Mouse (Mus musculus) neural tube, embryonic 11.5 days (tissue): ENCODE results near the gene Slc39a1. TPM values are rescaled to one million over a fixed set of nuclear protein-coding genes. Genes with fewer than 3 reads are reported as not detected.

Source experiments
- ATAC-seq: fragments of 200-750 bp; cut with Nextera tagmentation; 2 replicates; pipeline ENCODE4 v1.8.0; 2017; ENCODE audit warnings: moderate number of reproducible peaks, mild to moderate bottlenecking, moderate TSS enrichment, moderate library complexity; ENCODE audit not compliant: insufficient read depth, low FRiP score, low TSS enrichment
- DNase-seq: peaks from one replicate; pipeline ENCODE4 v3.0.0-alpha.2; 2015; ENCODE audit warnings: low spot score
- H3K27ac ChIP-seq: fragments of 300-500 bp; sonication (generic); 2 replicates; pipeline ENCODE4 v1.5.1; 2014; ENCODE audit warnings: low read depth, mild to moderate bottlenecking, low read length
- H3K27me3 ChIP-seq: fragments of 300-500 bp; sonication (generic); 2 replicates; pipeline ENCODE4 v1.6.1; 2014; ENCODE audit warnings: mild to moderate bottlenecking, low read length, mixed read lengths; ENCODE audit not compliant: control insufficient read depth, insufficient read depth
- H3K36me3 ChIP-seq: fragments of 300-500 bp; sonication (generic); 2 replicates; pipeline ENCODE4 v1.6.1; 2014; ENCODE audit warnings: mild to moderate bottlenecking, low read length, moderate library complexity, mixed read lengths; ENCODE audit not compliant: control insufficient read depth, insufficient read depth
- H3K4me1 ChIP-seq: fragments of 300-500 bp; sonication (generic); 2 replicates; pipeline ENCODE4 v1.6.1; 2014; ENCODE audit warnings: low read length, mixed read lengths; ENCODE audit not compliant: control insufficient read depth, insufficient read depth
- H3K4me2 ChIP-seq: fragments of 300-500 bp; sonication (generic); 2 replicates; pipeline ENCODE4 v1.6.1; 2014; ENCODE audit warnings: low read depth, mild to moderate bottlenecking, moderate library complexity
- H3K4me3 ChIP-seq: fragments of 300-500 bp; sonication (generic); 2 replicates; pipeline ENCODE4 v1.5.1; 2014; ENCODE audit warnings: low read depth, low read length
- H3K9ac ChIP-seq: fragments of 300-500 bp; sonication (generic); 2 replicates; pipeline ENCODE4 v1.6.1; 2014; ENCODE audit warnings: mild to moderate bottlenecking, low read length
- H3K9me3 ChIP-seq: fragments of 300-500 bp; sonication (generic); 2 replicates; pipeline ENCODE4 v1.6.1; 2016; ENCODE audit warnings: low read length; ENCODE audit not compliant: control insufficient read depth
- WGBS: fragments of 180-500 bp; shearing (Covaris S2); extraction: QIAGEN DNeasy Blood & Tissue Kit; methylation state at CpG from one replicate; pipeline ENCODE4 v1.1.7; 2014; 5-methylcytosine and 5-hydroxymethylcytosine counted together
- polyA plus RNA-seq: library from polyadenylated mRNA; unstranded; fragments of >200 nt; fragmentation: Nextera tagmentation; extraction: Ambion mirVana; gene quantifications from 2 replicates; pipeline ENCODE4 v1.2.1, GENCODE M21; 2014

Gene Slc39a1
- polyA plus RNA-seq, 1 experiment from 2014 or later: 50.6 TPM

DNA sequence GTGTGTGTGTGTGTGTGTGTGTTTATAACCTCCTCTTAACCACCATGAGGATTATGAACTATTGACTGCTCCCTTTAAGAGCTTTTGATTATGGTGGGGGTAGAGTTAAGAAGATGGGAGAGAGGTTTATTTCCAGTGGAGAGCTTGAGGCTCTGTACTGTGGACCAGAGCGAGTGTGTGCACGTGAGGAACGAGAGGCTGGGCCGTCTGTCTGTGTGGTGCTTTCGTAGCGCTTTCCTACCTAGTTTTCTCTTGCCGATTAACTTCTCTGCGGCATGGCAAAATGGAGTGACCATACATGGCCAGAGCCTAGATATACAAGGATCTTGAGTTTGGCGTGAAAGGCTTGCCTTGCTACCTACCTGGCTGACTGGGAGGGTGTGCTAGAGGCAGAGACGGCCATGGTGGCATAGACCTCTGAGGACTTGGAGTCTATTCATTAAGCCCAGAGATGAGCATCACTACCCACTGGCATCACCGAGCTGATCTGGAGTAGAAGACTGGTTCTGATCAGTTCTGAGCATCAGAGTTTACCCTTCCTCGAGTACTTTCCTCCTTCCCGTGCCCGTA is 7.9 kb downstream of the Slc39a1 start:
- Histone ChIP-seq H3K4me1 (peaks cover 6% of the 10 kb centered on the region), H3K9me3 (no peaks in the 10 kb centered on the region), H3K4me2 (no peak overlapping the region), H3K36me3 (peaks cover 11% of the 10 kb centered on the region), H3K9ac (no peak overlapping the region), H3K4me3 (no peak overlapping the region), H3K27me3 (no peaks in the 10 kb centered on the region), H3K27ac (no peak overlapping the region)
- ATAC-seq (no peak), DNase-seq (no peak)
- WGBS: 92% methylated on average over 14 of the region's 14 CpGs

DNA sequence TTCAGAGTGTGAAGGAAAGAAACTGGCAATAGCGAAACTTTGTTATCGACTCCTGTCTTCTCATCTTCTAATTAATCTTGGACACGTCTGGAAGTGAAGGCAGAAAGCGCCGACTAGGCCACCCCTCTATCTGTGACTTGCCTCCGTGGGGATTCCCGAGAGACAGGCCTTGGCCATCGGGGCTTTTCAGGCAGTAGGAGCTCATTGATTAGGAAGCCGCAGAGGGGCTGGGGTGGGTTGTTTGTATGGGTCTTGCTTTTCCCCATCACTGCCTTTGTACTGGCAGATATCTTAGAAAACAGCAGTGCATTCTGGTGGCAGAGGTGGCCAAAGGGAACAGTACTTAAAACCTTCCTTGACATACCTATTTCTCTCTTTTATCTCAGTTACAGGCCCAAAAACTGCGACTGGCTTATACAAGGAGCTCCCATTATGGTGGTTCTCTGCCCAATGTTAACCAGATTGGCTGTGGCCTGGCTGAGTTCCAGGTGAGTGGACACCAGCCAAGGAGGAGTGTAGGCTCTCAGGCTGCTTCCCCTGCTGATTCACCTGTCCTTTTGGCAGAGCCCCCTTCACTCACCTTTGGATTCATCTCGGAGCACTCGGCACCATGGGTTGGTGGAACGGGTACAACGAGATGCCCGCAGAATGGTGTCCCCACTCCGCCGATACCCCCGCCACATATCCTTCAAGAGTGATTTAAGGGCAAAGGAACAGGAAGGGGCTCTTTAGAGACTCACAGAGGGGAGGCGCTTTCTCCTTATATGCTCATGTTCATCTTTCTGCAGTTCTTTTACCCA is 9.0 kb downstream of the Slc39a1 start:
- 94% methylated on average over 19 of the region's 19 CpGs for WGBS
- Histone ChIP-seq H3K4me2 (no peak overlapping the region), H3K27ac (no peak overlapping the region), H3K27me3 (no peaks in the 10 kb centered on the region), H3K4me3 (no peak overlapping the region), H3K9me3 (no peaks in the 10 kb centered on the region), H3K36me3 (peaks cover 11% of the 10 kb centered on the region; the same call in 1 of the 2 replicates), H3K9ac (no peak overlapping the region), H3K4me1 (peaks cover 6% of the 10 kb centered on the region)
- DNase-seq: no peak
- no peak for ATAC-seq

DNA sequence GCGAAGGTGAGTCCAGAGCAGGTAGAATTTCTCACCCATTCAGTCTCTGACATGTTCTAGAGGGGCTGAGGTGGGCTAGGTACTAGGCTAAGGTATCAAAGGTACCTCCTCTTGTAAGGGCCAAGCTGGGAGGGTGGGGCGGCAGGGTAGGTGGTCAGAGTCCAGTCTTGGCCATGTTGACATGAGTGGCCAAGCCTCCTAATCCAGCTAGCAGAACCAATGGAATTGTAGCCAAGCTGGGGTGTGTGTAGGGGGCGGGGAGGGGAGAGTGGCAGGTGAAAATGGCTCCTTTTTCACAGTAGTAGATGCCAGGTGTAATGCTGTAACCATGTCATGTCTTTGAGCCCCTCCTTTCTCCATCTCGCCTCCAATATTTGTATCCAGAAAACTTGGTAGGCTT is 10.5 kb downstream of the Slc39a1 start:
- Histone ChIP-seq H3K27ac (no peak overlapping the region), H3K4me3 (no peak overlapping the region), H3K9ac (no peak overlapping the region), H3K36me3 (peaks cover 18% of the 10 kb centered on the region), H3K9me3 (no peaks in the 10 kb centered on the region), H3K4me2 (no peak overlapping the region), H3K27me3 (no peaks in the 10 kb centered on the region), H3K4me1 (peaks cover 6% of the 10 kb centered on the region)
- DNase-seq (no peak), ATAC-seq (no peak)
- WGBS: 90% methylated on average over 4 of the region's 4 CpGs

DNA sequence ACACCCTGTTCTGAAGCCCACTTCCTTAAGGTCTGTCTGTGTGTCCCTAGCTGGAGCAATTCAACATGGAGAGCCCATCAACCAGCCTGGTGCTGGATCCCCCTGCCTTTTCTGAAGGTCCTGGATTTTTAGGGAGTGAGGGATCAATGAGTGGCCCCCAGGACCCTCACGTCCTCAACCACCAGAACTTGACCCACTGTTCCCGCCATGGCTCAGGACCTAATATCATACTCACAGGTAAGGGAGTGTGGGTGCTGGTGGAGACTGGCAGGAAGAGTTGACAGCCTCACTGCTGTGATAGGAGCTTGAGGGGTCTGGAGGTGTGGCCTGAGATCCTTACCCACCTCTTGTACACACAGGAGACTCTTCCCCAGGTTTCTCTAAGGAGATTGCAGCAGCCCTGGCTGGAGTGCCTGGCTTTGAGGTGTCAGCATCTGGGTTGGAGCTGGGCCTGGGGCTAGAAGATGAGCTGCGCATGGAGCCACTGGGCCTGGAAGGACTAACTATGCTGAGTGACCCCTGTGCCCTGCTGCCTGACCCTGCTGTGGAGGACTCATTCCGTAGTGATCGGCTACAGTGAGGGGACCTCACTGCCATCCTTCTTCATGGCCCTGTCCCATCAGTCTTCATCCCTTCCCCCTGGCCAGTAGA is 15.3 kb downstream of the Slc39a1 start:
- peaks cover 21% of the 10 kb centered on the region for H3K36me3 ChIP-seq

DNA sequence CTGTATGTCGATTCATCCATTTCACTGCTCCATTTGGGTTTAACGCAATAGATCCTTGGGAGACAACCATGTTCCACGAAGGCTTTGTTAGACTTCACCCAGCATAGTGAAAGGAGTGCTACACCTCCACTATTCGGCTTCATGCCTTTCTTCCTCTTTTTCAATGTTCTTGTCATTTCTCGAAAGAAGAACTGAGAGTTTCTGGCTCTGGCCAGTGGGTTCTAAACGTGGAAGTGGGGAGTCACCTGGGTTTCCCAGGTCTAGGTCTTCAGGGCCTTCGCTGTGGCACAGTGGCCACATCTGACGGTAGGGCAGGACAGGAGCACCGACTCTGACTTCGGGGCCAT is 16.7 kb downstream of the Slc39a1 start:
- ATAC-seq: no peak
- H3K4me3 ChIP-seq: peak overlapping the region; percentile 87
- peak overlapping the region; percentile 10; the same call in 1 of the 2 replicates for H3K9ac ChIP-seq
- no peaks in the 10 kb centered on the region for H3K9me3 ChIP-seq
- H3K27me3 ChIP-seq: no peaks in the 10 kb centered on the region
- H3K4me1 ChIP-seq: peaks cover 7% of the 10 kb centered on the region
- WGBS: 38% methylated on average over 10 of the region's 10 CpGs
- H3K27ac ChIP-seq: peak overlapping the region; percentile 92; the same call in 1 of the 2 replicates
- peaks cover 15% of the 10 kb centered on the region for H3K36me3 ChIP-seq
- DNase-seq: no peak
- peak overlapping the region; percentile 89; the same call in 1 of the 2 replicates for H3K4me2 ChIP-seq

More for the DNA sequence above, 15.3 kb downstream of the Slc39a1 start:
- no peaks in the 10 kb centered on the region for H3K9me3 ChIP-seq
- H3K9ac ChIP-seq: no peak overlapping the region
- ATAC-seq (no peak), DNase-seq (no peak)
- no peak overlapping the region for H3K4me2 ChIP-seq
- no peak overlapping the region for H3K27ac ChIP-seq
- no peak overlapping the region for H3K4me3 ChIP-seq
- peaks cover 7% of the 10 kb centered on the region for H3K4me1 ChIP-seq
- H3K27me3 ChIP-seq: no peaks in the 10 kb centered on the region
- WGBS: 90% methylated on average over 5 of the region's 5 CpGs

DNA sequence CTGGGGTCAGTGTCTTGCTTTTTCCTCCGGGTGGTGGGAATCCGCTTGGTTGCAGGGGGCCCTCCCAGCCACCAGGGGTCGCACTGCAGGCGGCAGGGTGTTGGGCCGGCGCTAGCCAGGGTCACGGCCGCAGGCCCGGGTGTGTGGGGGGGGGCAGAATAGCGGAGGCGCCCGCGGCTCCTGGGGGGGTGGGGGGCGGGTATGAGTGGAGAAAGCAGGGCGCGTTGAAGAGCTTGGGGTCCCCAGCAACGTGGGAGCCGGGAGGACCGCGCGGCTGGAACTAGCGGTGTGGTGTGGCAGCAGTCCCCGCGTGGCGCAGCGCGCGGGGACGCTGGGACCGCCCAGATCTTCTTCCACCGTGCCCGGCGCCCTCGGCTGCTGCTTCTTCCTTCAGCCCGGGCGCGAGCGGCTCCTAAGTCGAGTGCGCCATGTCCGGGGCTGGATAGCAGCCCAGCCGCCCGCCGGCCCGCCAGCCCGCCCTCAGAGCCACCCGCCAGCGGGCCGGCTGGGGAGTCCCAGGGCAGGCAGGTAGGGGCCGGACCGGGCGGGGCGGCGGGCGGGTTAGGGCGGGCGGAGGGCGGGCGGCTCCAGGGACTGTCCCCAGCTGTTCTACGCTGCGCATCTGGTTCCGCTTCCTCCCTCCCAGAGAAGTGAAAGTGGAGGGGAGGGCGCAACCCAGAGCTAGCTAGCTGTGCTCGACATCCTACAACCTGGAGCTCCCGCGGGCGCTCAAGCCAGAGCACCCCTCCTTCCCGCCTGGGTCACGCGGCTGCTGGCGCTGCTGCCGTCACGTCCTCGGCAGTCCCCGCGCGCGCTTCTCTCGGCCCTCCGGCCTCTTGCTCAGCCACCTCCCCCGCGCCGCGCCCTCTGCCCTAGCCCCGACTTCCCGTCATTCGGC is 17.3 kb downstream of the Slc39a1 start, which contains the start of gene Dennd4b:
TSS of gene Dennd4b (plus strand) at position 152 of the 898 bp plus-strand sequence.
- Histone ChIP-seq H3K9me3 (no peaks in the 10 kb centered on the region), H3K4me3 (peak within 1 kb of the TSS; percentile 87), H3K4me1 (peaks cover 7% of the 10 kb centered on the region), H3K9ac (peak within 1 kb of the TSS; percentile 95), H3K4me2 (peak within 1 kb of the TSS; percentile 89), H3K27ac (peak within 1 kb of the TSS; percentile 92), H3K27me3 (no peaks in the 10 kb centered on the region), H3K36me3 (peaks cover 13% of the 10 kb centered on the region)
- ATAC-seq (peak; percentile 81), DNase-seq (peak; percentile 87)
- WGBS: under 1% methylated on average over 43 of the region's 87 CpGs

DNA sequence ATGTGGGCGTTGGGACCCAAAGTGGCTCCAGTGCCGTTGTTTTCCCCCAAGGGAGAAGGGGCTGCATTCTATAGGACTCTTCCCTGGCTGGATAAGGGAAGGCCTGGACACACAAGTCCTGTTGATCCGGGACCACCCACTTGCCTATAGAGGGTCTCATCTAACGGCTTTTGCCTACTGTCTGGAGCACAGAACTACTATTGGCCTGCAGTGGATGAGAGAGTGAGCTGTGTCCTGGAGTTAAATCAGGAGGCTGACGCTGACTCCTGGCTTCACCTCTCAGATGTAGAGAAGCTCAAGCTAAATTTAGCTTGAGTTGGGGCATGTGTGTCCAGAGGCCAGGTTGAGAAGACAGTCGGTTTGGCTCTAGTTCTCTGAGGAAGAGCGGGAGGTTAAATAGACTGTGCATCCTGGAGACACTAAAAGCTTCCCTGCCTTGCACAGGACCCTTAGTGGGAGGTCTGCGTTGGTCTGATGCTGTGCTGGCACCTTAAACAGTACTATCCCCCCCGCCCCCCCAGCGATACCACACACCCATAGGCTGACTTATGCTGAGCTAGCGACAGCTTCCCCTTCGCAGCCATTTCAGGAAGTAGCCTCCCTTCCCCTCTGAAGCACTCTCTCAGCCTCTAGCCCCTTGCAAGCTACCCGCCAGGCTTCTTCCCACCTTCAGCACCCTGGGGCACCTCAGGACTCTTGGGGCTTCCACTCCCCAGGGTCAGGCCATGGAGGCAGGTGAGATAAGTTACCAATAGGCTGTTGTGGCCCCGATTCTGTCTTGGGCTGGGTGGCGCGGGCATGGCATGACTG is 18.2 kb downstream of the Slc39a1 start:
- WGBS: 26% methylated on average over 16 of the region's 16 CpGs
- H3K36me3 ChIP-seq: peaks cover 10% of the 10 kb centered on the region
- DNase-seq: no peak
- H3K4me3 ChIP-seq: peak overlapping the region; percentile 87
- H3K9ac ChIP-seq: peak overlapping the region; percentile 95
- H3K4me2 ChIP-seq: peak overlapping the region; percentile 89
- H3K9me3 ChIP-seq: no peaks in the 10 kb centered on the region
- peaks cover 7% of the 10 kb centered on the region for H3K4me1 ChIP-seq
- no peaks in the 10 kb centered on the region for H3K27me3 ChIP-seq
- peak overlapping the region; percentile 92 for H3K27ac ChIP-seq
- no peak; the same call in 1 of the 2 replicates for ATAC-seq
